ENCODE assay signal across 16 mouse cellular contexts in genomic region chr12:116326159-116326558, GRCm38 (mm10). TPM values are rescaled to one million over a fixed set of nuclear protein-coding genes. Genes with fewer than 3 reads are reported as not detected.
DNase-seq lines count a peak whose midpoint lies in the region; ATAC-seq and TF ChIP-seq lines count a peak whose summit lies in the region.
"Had no signal": no experiment of that assay in that cellular context is flagged by ENCODE, and none has a peak within 500 bp of the region (broad histone marks: within the 10 kb centered on the region; RNA-seq: fewer than 3 reads in every experiment).

No protein-coding gene starts in this region.

- H3K36me3 ChIP-seq in heart, embryonic 10.5 days = no peaks in the 10 kb centered on the region
- peaks cover 18% of the 10 kb centered on the region for H3K36me3 ChIP-seq in limb, embryonic 15.5 days
- H3K36me3 ChIP-seq in stomach, embryonic 16.5 days (ENCODE audit: control insufficient read depth, insufficient read depth, low read length) = 0 out of 2 replicates have a peak, but pooled peaks cover 6% of the 10 kb centered on the region
- H3K36me3 ChIP-seq in neural tube, embryonic 15.5 days = peaks cover 5% of the 10 kb centered on the region

- peak; percentile 28 to 42 for DNase-seq in heart, adult 18-20 months
- no peak for DNase-seq in heart, embryonic 10.5 days (ENCODE audit: low spot score)
- DNase-seq in layer of hippocampus, adult 2 months (ENCODE audit: low spot score in 2 of 2) = no peak
- no peak for DNase-seq in layer of hippocampus, adult 9-11 months
- DNase-seq: thymus, postnatal 14 days had no signal

- no peak for TF ChIP-seq CTCF in layer of hippocampus, adult 2 months (conservative IDR thresholded peaks at IDR 0.05)

- no peak overlapping the region for H3K9ac ChIP-seq in limb, embryonic 15.5 days
- H3K9ac ChIP-seq in stomach, embryonic 16.5 days (ENCODE audit: low read length) = no peak overlapping the region
- H3K9ac ChIP-seq in neural tube, embryonic 15.5 days (replicated peaks) = no peak overlapping the region
- H3K9ac ChIP-seq: embryonic facial prominence, embryonic 12.5 days; liver, embryonic 12.5 days had no signal

- WGBS in heart, embryonic 10.5 days = 76% methylated on average over 1 of the region's 1 CpGs
- WGBS in limb, embryonic 15.5 days = 47% methylated on average over 1 of the region's 1 CpGs
- 60% methylated on average over 1 of the region's 1 CpGs for WGBS in stomach, embryonic 16.5 days
- WGBS in neural tube, embryonic 15.5 days = 81% methylated on average over 1 of the region's 1 CpGs

- no peak for ATAC-seq in limb, embryonic 15.5 days (ENCODE audit: insufficient number of reproducible peaks, low FRiP score, low TSS enrichment, low read depth)
- peak; percentile 76; the same call in 1 of the 2 replicates for ATAC-seq in stomach, embryonic 16.5 days (ENCODE audit: insufficient read depth, low FRiP score)
- ATAC-seq in cerebellum, adult (ENCODE audit: insufficient number of reproducible peaks, low FRiP score, low TSS enrichment) = no peak
- no peak for ATAC-seq in neural tube, embryonic 15.5 days (ENCODE audit: low FRiP score)
- ATAC-seq: liver, embryonic 12.5 days had no signal

- H3K4me3 ChIP-seq in heart, embryonic 10.5 days = no peak overlapping the region
- no peak overlapping the region for H3K4me3 ChIP-seq in layer of hippocampus, adult 2 months
- no peak overlapping the region for H3K4me3 ChIP-seq in limb, embryonic 15.5 days
- H3K4me3 ChIP-seq in stomach, embryonic 16.5 days (replicated peaks; ENCODE audit: low read length) = no peak overlapping the region
- no peak overlapping the region for H3K4me3 ChIP-seq in neural tube, embryonic 15.5 days (replicated peaks)
- H3K4me3 ChIP-seq: embryonic facial prominence, embryonic 12.5 days; hindbrain, embryonic 10.5 days; liver, embryonic 12.5 days; midbrain, embryonic 10.5 days had no signal

- no peaks in the 10 kb centered on the region for H3K9me3 ChIP-seq in heart, embryonic 10.5 days
- no peaks in the 10 kb centered on the region for H3K9me3 ChIP-seq in limb, embryonic 15.5 days
- H3K9me3 ChIP-seq in stomach, embryonic 16.5 days (replicated peaks; ENCODE audit: control insufficient read depth, low read length) = no peaks in the 10 kb centered on the region
- no peaks in the 10 kb centered on the region for H3K9me3 ChIP-seq in neural tube, embryonic 15.5 days (replicated peaks)
- H3K9me3 ChIP-seq: embryonic facial prominence, embryonic 12.5 days; hindbrain, embryonic 10.5 days; liver, embryonic 12.5 days; midbrain, embryonic 10.5 days had no signal

- no peak overlapping the region for H3K4me2 ChIP-seq in limb, embryonic 15.5 days
- H3K4me2 ChIP-seq in stomach, embryonic 16.5 days (ENCODE audit: low read depth, low read length) = no peak overlapping the region
- H3K4me2 ChIP-seq in neural tube, embryonic 15.5 days = no peak overlapping the region
- H3K4me2 ChIP-seq: embryonic facial prominence, embryonic 12.5 days; liver, embryonic 12.5 days had no signal

- no peaks in the 10 kb centered on the region for H3K4me1 ChIP-seq in heart, embryonic 10.5 days
- peaks cover 7% of the 10 kb centered on the region; the same call in 1 of the 2 replicates for H3K4me1 ChIP-seq in limb, embryonic 15.5 days
- no peaks in the 10 kb centered on the region for H3K4me1 ChIP-seq in stomach, embryonic 16.5 days (ENCODE audit: control insufficient read depth, insufficient read depth, low read length)
- no peaks in the 10 kb centered on the region for H3K4me1 ChIP-seq in neural tube, embryonic 15.5 days
- H3K4me1 ChIP-seq: embryonic facial prominence, embryonic 12.5 days; hindbrain, embryonic 10.5 days; liver, embryonic 12.5 days; midbrain, embryonic 10.5 days had no signal

- no peaks in the 10 kb centered on the region for H3K27me3 ChIP-seq in heart, embryonic 10.5 days (ENCODE audit: insufficient read depth, poor library complexity, severe bottlenecking)
- no peaks in the 10 kb centered on the region for H3K27me3 ChIP-seq in limb, embryonic 15.5 days
- H3K27me3 ChIP-seq in stomach, embryonic 16.5 days (ENCODE audit: control insufficient read depth, insufficient read depth, low read length) = no peaks in the 10 kb centered on the region
- no peaks in the 10 kb centered on the region for H3K27me3 ChIP-seq in neural tube, embryonic 15.5 days (replicated peaks)
- H3K27me3 ChIP-seq: embryonic facial prominence, embryonic 12.5 days; liver, embryonic 12.5 days had no signal

- no peak overlapping the region for H3K27ac ChIP-seq in heart, embryonic 10.5 days
- peak overlapping the region; percentile 75 for H3K27ac ChIP-seq in layer of hippocampus, adult 2 months
- H3K27ac ChIP-seq in limb, embryonic 15.5 days = peak overlapping the region; percentile 81
- peak overlapping the region; percentile 89 for H3K27ac ChIP-seq in stomach, embryonic 16.5 days (ENCODE audit: low read length)
- no peak overlapping the region for H3K27ac ChIP-seq in neural tube, embryonic 15.5 days (replicated peaks)
- H3K27ac ChIP-seq: embryonic facial prominence, embryonic 12.5 days; hindbrain, embryonic 10.5 days; liver, embryonic 12.5 days; midbrain, embryonic 10.5 days had no signal

RNA-seq across cellular contexts. Expression of gene Esyt2, which starts 45.2 kb away (rescaled TPM):
- total RNA-seq in heart, adult 18-20 months (2021) = 10 to 100 TPM; 23.7 to 31.8 TPM
- polyA plus RNA-seq in heart, embryonic 10.5 days (2016; fragmentation: Nextera tagmentation; extraction: Ambion mirVana) = 12.5 and 14.7 TPM in 2 replicates
- total RNA-seq in layer of hippocampus, adult 2 months (2021) = 10 to 100 TPM; 61.2 to 73.0 TPM
- 18.8 and 20.7 TPM in 2 replicates for polyA plus RNA-seq in limb, embryonic 15.5 days (2015; fragmentation: Nextera tagmentation; extraction: Ambion mirVana)
- 25.6 and 28.7 TPM in 2 replicates for polyA plus RNA-seq in stomach, embryonic 16.5 days (2015; fragmentation: Nextera tagmentation; extraction: Ambion mirVana)
- polyA plus RNA-seq in neural tube, embryonic 15.5 days (2015; fragmentation: Nextera tagmentation; extraction: Ambion mirVana) = 11.3 and 12.5 TPM in 2 replicates

RNA-seq across cellular contexts. Expression of gene Gm11027, which starts 51.0 kb away (rescaled TPM):
- not detected for total RNA-seq in heart, adult 18-20 months (2021)
- polyA plus RNA-seq in heart, embryonic 10.5 days (2016; fragmentation: Nextera tagmentation; extraction: Ambion mirVana) = not detected in 2 replicates
- not detected for total RNA-seq in layer of hippocampus, adult 2 months (2021)
- not detected in 2 replicates for polyA plus RNA-seq in limb, embryonic 15.5 days (2015; fragmentation: Nextera tagmentation; extraction: Ambion mirVana)
- polyA plus RNA-seq in stomach, embryonic 16.5 days (2015; fragmentation: Nextera tagmentation; extraction: Ambion mirVana) = not detected in 2 replicates
- polyA plus RNA-seq in neural tube, embryonic 15.5 days (2015; fragmentation: Nextera tagmentation; extraction: Ambion mirVana) = not detected in 2 replicates
- total RNA-seq: left cerebral cortex, adult 18-20 months had no signal
- polyA plus RNA-seq: C2C12; embryonic facial prominence, embryonic 12.5 days; hindbrain, embryonic 10.5 days; liver, embryonic 12.5 days; midbrain, embryonic 10.5 days; spleen, adult 2 months had no signal

Comparison
In these comparisons a context has a peak if more than half of its experiments do, and no peak if none do; other contexts are left out.
1. DNase-seq: peak in heart, adult 18-20 months (2 of 2); none in heart, embryonic 10.5 days (single experiment), layer of hippocampus, adult 2 months (0 of 2) and layer of hippocampus, adult 9-11 months (single experiment).
2. H3K27ac ChIP-seq: peak in layer of hippocampus, adult 2 months (single experiment), limb, embryonic 15.5 days (single experiment) and stomach, embryonic 16.5 days (single experiment); none in heart, embryonic 10.5 days (single experiment) and neural tube, embryonic 15.5 days (single experiment).